Mouse (Mus musculus) v-Abl transformed pro-B cells (cell line): ENCODE measurements around the gene Gm17124.
"Not testable (repeated sequence)": the region's sequence is repeated elsewhere in the genome, so short reads cannot be mapped to it uniquely, and the experiment has no call there.

Experiments
- in situ Hi-C, 2 experiments: fragments of 400-800 bp; cut with MboI; formaldehyde crosslinking; loops; one replicate each; pipeline ENCODE4 v1.15.1; 2025; ENCODE audit not compliant: unreplicated experiment in 2 of 2

Gene Gm17124

DNA sequence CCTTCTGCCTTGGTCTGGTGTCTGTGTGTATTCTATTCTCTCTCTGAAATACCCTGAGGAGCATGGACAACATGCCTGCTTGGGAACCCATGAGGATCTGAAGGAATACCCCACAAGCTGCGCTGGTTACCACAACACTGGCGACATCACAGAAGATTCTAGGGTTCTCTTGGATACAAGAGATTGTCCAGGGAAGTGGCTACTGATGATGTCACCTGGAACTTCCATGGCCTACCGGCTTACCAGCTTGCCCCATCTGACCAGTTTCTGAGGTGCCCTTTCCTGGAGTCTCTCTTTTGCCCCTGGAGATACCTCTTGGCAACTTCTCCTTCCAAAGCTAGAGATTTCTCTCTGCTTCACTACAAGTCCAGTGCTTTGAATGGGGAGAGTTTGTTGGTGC, at the start of gene Gm17124:
Gene Gm17124, minus strand, starts transcription at position 101 of the 400 bp plus-strand sequence.
- in situ Hi-C loops = not testable (repeated sequence)

DNA sequence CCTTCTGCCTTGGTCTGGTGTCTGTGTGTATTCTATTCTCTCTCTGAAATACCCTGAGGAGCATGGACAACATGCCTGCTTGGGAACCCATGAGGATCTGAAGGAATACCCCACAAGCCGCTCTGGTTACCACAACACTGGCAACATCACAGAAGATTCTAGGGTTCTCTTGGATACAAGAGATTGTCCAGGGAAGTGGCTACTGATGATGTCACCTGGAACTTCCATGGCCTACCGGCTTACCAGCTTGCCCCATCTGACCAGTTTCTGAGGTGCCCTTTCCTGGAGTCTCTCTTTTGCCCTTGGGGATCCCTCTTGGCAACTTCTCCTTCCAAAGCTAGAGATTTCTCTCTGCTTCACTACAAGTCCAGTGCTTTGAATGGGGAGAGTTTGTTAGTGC, 42.1 kb upstream of the Gm17124 start, which contains the start of gene Gm3633:
Gene Gm3633, minus strand, starts transcription at position 101 of the 400 bp plus-strand sequence.
- in situ Hi-C loops = not testable (repeated sequence)
